Mouse (Mus musculus): ENCODE measurements around the gene Mbd3.

- TF ChIP-seq CTCF (IDR thresholded peaks at IDR 0.05; ENCODE audit: control insufficient read depth, insufficient read depth, insufficient replicate concordance, low read depth, low read length) (no peak), POLR2A (IDR thresholded peaks at IDR 0.05; ENCODE audit: control insufficient read depth, low read depth, low read length) (no peak)
Measured at GRCm38 (mm10) chr10:80384115-80384639, 15.2 kb downstream of the Mbd3 start.
